Mouse (Mus musculus) thymus, adult 2 months (tissue): ENCODE results near the gene Hoxa4. TPM values are rescaled to one million over a fixed set of nuclear protein-coding genes. Genes with fewer than 3 reads are reported as not detected.
A peak's percentile ranks its signal among the peaks of the same experiment; 100 is the strongest.

Experiments used
- DNase-seq: peaks from one replicate; pipeline ENCODE4 v3.0.0; 2021
- H3K27ac ChIP-seq: fragments of 200-500 bp; 2 replicates; pipeline ENCODE4 v1.5.1; 2012; ENCODE audit warnings: low read length, control low read depth; ENCODE audit not compliant: control insufficient read depth, insufficient read depth
- H3K27me3 ChIP-seq: fragments of 200-500 bp; 2 replicates; pipeline ENCODE4 v1.6.1; 2012; ENCODE audit warnings: mild to moderate bottlenecking, low read length, moderate library complexity, mixed read lengths; ENCODE audit not compliant: control insufficient read depth, insufficient read depth
- H3K36me3 ChIP-seq: fragments of 200-500 bp; 2 replicates; pipeline ENCODE4 v1.6.1; 2012; ENCODE audit warnings: mild to moderate bottlenecking, low read length, moderate library complexity; ENCODE audit not compliant: control insufficient read depth, insufficient read depth
- H3K4me1 ChIP-seq: fragments of 200-500 bp; replicated peaks from 2 replicates; pipeline ENCODE4 v1.6.1; 2012; ENCODE audit warnings: low read length; ENCODE audit not compliant: control insufficient read depth, insufficient read depth
- H3K4me3 ChIP-seq: fragments of 200-500 bp; 2 replicates; pipeline ENCODE4 v1.5.1; 2012; ENCODE audit warnings: mild to moderate bottlenecking, low read length, control low read depth, moderate library complexity; ENCODE audit not compliant: control insufficient read depth, insufficient read depth
- CTCF ChIP-seq: fragments of 200-500 bp; IDR thresholded peaks from 2 replicates; pipeline ENCODE4 v1.5.1; 2012; ENCODE audit warnings: mild to moderate bottlenecking, control low read depth, low read length, moderate library complexity, borderline replicate concordance; ENCODE audit not compliant: control insufficient read depth, poor library complexity, insufficient read depth; ENCODE audit errors: extremely low read depth
- POLR2A ChIP-seq: fragments of 200-500 bp; IDR thresholded peaks from 2 replicates; pipeline ENCODE4 v1.6.1; 2012; ENCODE audit warnings: mild to moderate bottlenecking, low read length, control low read depth, moderate library complexity; ENCODE audit not compliant: control insufficient read depth, poor library complexity, insufficient read depth; ENCODE audit errors: extremely low read depth
- WGBS: fragments of 180-500 bp; shearing (Covaris S2); methylation state at CpG from one replicate; pipeline ENCODE4 v1.1.7; 2018; 5-methylcytosine and 5-hydroxymethylcytosine counted together
- polyA plus RNA-seq: library from polyadenylated mRNA; depleted of rRNA; stranded (reverse); fragments of >200 nt; gene quantifications from 2 replicates; pipeline ENCODE4 v1.2.3, GENCODE M21; 2012

The Hoxa4 gene
- polyA plus RNA-seq, 1 experiment: 1.5 TPM

GRCm38 (mm10) chr6:52223939-52224760, 32.6 kb upstream of the Hoxa4 start:
- Histone ChIP-seq H3K27me3 (peaks cover 31% of the 10 kb centered on the region), H3K27ac (no peak overlapping the region), H3K36me3 (no peaks in the 10 kb centered on the region), H3K4me1 (peaks cover 2% of the 10 kb centered on the region; the same call in 1 of the 2 replicates), H3K4me3 (no peak overlapping the region)
- TF ChIP-seq POLR2A: no peak
- DNase-seq: no peak
- WGBS: 9% methylated on average over 24 of the region's 24 CpGs

- Histone ChIP-seq H3K36me3 (no peaks in the 10 kb centered on the region), H3K4me1 (peaks cover 2% of the 10 kb centered on the region), H3K4me3 (no peak overlapping the region), H3K27me3 (peaks cover 36% of the 10 kb centered on the region), H3K27ac (no peak overlapping the region)
- WGBS: 58% methylated on average over 13 of the region's 13 CpGs
- DNase-seq: no peak
- no peak for TF ChIP-seq CTCF
- TF ChIP-seq POLR2A: no peak
Measured at GRCm38 (mm10) chr6:52222729-52223128, 31.2 kb upstream of the Hoxa4 start.

GRCm38 (mm10) chr6:52221993-52222685, 30.6 kb upstream of the Hoxa4 start:
- H3K4me1 ChIP-seq: peaks cover 8% of the 10 kb centered on the region
- no peak overlapping the region for H3K27ac ChIP-seq
- H3K27me3 ChIP-seq: peaks cover 33% of the 10 kb centered on the region
- H3K4me3 ChIP-seq: no peak overlapping the region
- no peak for TF ChIP-seq CTCF
- TF ChIP-seq POLR2A: no peak
- no peaks in the 10 kb centered on the region for H3K36me3 ChIP-seq
- no peak for DNase-seq
- 20% methylated on average over 21 of the region's 21 CpGs for WGBS

- under 1% methylated on average over 46 of the region's 46 CpGs for WGBS
- H3K36me3 ChIP-seq: no peaks in the 10 kb centered on the region
- H3K27ac ChIP-seq: no peak within 1 kb of the TSS
- peaks cover 11% of the 10 kb centered on the region for H3K4me1 ChIP-seq
- peaks cover 35% of the 10 kb centered on the region for H3K27me3 ChIP-seq
- peak; percentile 76 for DNase-seq
- TF ChIP-seq CTCF (peak; percentile 96), POLR2A (no peak)
- H3K4me3 ChIP-seq: peak within 1 kb of the TSS; percentile 73
Measured at GRCm38 (mm10) chr6:52221337-52221992, 29.9 kb upstream of the Hoxa4 start, which contains the start of gene Hoxa7. Gene Hoxa7 (minus strand): TSS chr6:52221854.

- TF ChIP-seq CTCF (no peak), POLR2A (no peak)
- WGBS: 6% methylated on average over 12 of the region's 12 CpGs
- H3K36me3 ChIP-seq: no peaks in the 10 kb centered on the region
- no peak overlapping the region for H3K27ac ChIP-seq
- DNase-seq: no peak
- peaks cover 11% of the 10 kb centered on the region for H3K4me1 ChIP-seq
- H3K27me3 ChIP-seq: peaks cover 31% of the 10 kb centered on the region
- peak overlapping the region; percentile 73 for H3K4me3 ChIP-seq
Measured at GRCm38 (mm10) chr6:52220865-52221310, 29.3 kb upstream of the Hoxa4 start.

GRCm38 (mm10) chr6:52220003-52220864, 28.7 kb upstream of the Hoxa4 start:
- no peak for TF ChIP-seq POLR2A
- Histone ChIP-seq H3K4me1 (peaks cover 11% of the 10 kb centered on the region), H3K4me3 (no peak overlapping the region), H3K27me3 (peaks cover 27% of the 10 kb centered on the region), H3K36me3 (no peaks in the 10 kb centered on the region), H3K27ac (no peak overlapping the region)
- 32% methylated on average over 32 of the region's 32 CpGs for WGBS
- DNase-seq: no peak
